Mouse (Mus musculus) liver, adult 2 months (tissue): ENCODE data around the gene Pxk.

Experiments
- CTCF ChIP-seq: fragments of 200-500 bp; IDR thresholded peaks from 2 replicates; pipeline ENCODE4 v1.5.1; 2011; ENCODE audit warnings: low read depth, low read length, control low read depth
- POLR2A ChIP-seq: fragments of 200-500 bp; IDR thresholded peaks from 2 replicates; pipeline ENCODE4 v1.6.1; 2011; ENCODE audit warnings: low read length, control low read depth; ENCODE audit not compliant: insufficient read depth; ENCODE audit errors: extremely low read depth

DNA sequence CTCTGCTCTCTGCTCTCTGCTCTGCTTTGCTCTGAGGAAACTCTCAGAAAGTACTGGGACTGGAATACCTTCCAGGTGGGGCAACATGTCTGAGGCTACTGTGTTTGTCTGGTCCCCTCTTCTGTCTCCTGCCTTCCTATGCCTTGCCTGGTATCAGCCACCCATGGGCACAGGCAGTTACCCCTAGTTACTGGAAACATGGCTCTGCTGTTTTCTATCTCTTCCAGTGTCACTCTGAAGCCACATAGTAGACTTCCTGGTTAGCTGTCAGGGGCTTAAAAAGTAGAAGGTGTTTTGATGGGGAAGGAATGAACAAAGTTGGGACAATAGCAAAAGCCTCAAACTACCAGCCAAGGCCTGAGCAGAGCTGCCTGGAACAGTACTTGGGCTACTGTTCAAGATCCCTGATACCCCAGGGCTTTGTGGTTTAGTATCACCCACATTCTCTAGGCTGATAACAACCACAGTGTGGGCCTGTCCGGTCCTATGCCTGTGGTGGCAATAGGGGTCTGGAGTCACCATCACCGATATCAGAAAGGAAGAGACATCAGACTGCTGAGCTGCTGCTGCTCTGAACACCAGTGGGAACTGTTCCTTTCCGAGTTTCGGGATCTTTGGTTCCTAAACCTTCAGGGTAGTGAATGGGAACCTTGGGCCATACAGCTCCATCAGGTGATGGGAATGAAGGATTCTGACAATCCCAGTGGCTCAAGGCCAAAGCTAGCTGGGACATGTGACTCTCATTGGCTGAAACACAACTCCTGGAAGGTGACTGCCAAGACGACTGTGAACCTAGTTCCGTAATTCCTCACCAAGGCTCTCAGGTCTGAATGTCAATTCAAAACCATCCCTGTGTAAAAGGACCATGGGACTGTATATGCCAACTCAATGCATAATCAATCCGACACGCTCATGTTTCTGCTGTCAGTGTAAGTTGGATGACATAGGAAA lies 33.9 kb upstream of the Pxk start:
- TF ChIP-seq CTCF: no peak
- TF ChIP-seq POLR2A: no peak
